25 mouse cellular contexts compared by ENCODE assay signal in the genomic region with DNA sequence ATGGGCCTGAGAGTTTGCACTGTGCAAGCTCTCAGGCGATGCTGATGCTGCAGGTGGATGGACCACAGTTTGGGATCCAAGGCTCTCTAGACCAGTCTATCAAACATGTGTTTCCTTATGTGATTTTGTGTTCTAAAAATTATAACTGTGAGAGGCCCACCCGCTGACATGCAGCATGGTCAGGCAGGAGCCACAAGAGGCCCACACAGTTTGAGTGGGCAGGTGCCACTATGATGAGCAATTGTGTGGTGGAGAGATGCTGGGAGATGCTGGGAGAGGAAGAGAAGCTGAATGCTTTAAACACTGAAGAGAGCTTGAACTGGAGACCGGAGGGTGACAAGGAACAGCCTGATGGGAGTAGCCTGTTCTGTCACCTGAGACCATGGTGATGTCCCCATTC.
"Had no signal": no experiment of that assay in that cellular context is flagged by ENCODE, and none has a peak within 500 bp of the region (broad histone marks: within the 10 kb centered on the region; RNA-seq: fewer than 3 reads in every experiment).

No protein-coding gene starts in this region.

- H3K27ac ChIP-seq: heart, embryonic 10.5 days; hindbrain, embryonic 10.5 days; hindbrain, embryonic 12.5 days; hindbrain, embryonic 14.5 days; intestine, embryonic 15.5 days; layer of hippocampus, adult 2 months; limb, embryonic 10.5 days; limb, embryonic 12.5 days; liver, embryonic 13.5 days had no signal

- DNase-seq: gastrocnemius, postnatal 10 days; gastrocnemius, postnatal 25 days; heart, adult 18-20 months; heart, postnatal 10 days; heart, postnatal 4 days; kidney, adult 18-20 months; kidney, adult 8-10 months; kidney, postnatal 10 days; kidney, postnatal 25 days; kidney, postnatal 4 days; liver; liver, embryonic 13.5 days had no signal

- H3K4me3 ChIP-seq: heart, embryonic 10.5 days; heart, embryonic 12.5 days; hindbrain, embryonic 10.5 days; hindbrain, embryonic 12.5 days; intestine, embryonic 15.5 days; layer of hippocampus, adult 2 months; limb, embryonic 10.5 days; limb, embryonic 12.5 days; liver, embryonic 13.5 days had no signal

- ATAC-seq: forebrain, embryonic 16.5 days; hindbrain, embryonic 16.5 days; inflammation-experienced regulatory T-cells, adult 6 months; intestine, embryonic 15.5 days; intestine, postnatal 0 days had no signal
